Mouse (Mus musculus): Measurements from ENCODE around the gene March9.

- TF ChIP-seq CTCF (conservative IDR thresholded peaks at IDR 0.05; ENCODE audit: insufficient read depth, insufficient read length, low read depth, low read length) (no peak), POLR2A (IDR thresholded peaks at IDR 0.05; ENCODE audit: low read depth, low read length) (no peak)
Measured at GRCm38 (mm10) chr10:127033301-127033741, 26.7 kb downstream of the March9 start.
